Mouse (Mus musculus) bone marrow, adult 2 months (tissue): ENCODE results near the gene Slc5a6.

Experiments used
- CTCF ChIP-seq: fragments of 200-500 bp; IDR thresholded peaks from 2 replicates; pipeline ENCODE4 v1.5.1; 2011; ENCODE audit warnings: low read length, control low read depth; ENCODE audit not compliant: control insufficient read depth, insufficient read depth
- POLR2A ChIP-seq: fragments of 200-500 bp; IDR thresholded peaks from 2 replicates; pipeline ENCODE4 v1.6.1; 2011; ENCODE audit warnings: low read depth, mild to moderate bottlenecking, control low read depth, low read length, borderline replicate concordance; ENCODE audit not compliant: control insufficient read depth

- no peak for TF ChIP-seq CTCF
- no peak for TF ChIP-seq POLR2A
These were observed 2.3 kb downstream of the Slc5a6 start for GRCm38 (mm10) chr5:31046416-31046815.
